Mouse (Mus musculus) forebrain, embryonic 12.5 days (tissue): ENCODE measurements around the gene Hipk3. TPM values are rescaled to one million over a fixed set of nuclear protein-coding genes. Genes with fewer than 3 reads are reported as not detected.

Source experiments
- ATAC-seq: fragments of 200-750 bp; cut with Nextera tagmentation; 2 replicates; pipeline ENCODE4 v1.8.0; 2017; ENCODE audit warnings: moderate TSS enrichment; ENCODE audit not compliant: low FRiP score
- H3K27ac ChIP-seq: fragments of 300-500 bp; sonication (generic); 2 replicates; pipeline ENCODE4 v1.5.1; 2016; ENCODE audit warnings: mild to moderate bottlenecking
- H3K27me3 ChIP-seq: fragments of 300-500 bp; sonication (generic); 2 replicates; pipeline ENCODE4 v1.6.1; 2016; ENCODE audit warnings: mild to moderate bottlenecking
- H3K36me3 ChIP-seq: fragments of 300-500 bp; sonication (generic); replicated peaks from 2 replicates; pipeline ENCODE4 v1.6.1; 2016; ENCODE audit warnings: mild to moderate bottlenecking
- H3K4me1 ChIP-seq: fragments of 300-500 bp; sonication (generic); 2 replicates; pipeline ENCODE4 v1.6.1; 2016
- H3K4me2 ChIP-seq: fragments of 300-500 bp; sonication (generic); 2 replicates; pipeline ENCODE4 v1.6.1; 2016; ENCODE audit warnings: mild to moderate bottlenecking, moderate library complexity
- H3K4me3 ChIP-seq: fragments of 300-500 bp; sonication (generic); replicated peaks from 2 replicates; pipeline ENCODE4 v1.5.1; 2016; ENCODE audit warnings: mild to moderate bottlenecking
- H3K9ac ChIP-seq: fragments of 300-500 bp; sonication (generic); 2 replicates; pipeline ENCODE4 v1.6.1; 2016; ENCODE audit warnings: mild to moderate bottlenecking
- H3K9me3 ChIP-seq: fragments of 300-500 bp; sonication (generic); 2 replicates; pipeline ENCODE4 v1.6.1; 2016
- WGBS: fragments of 180-500 bp; shearing (Covaris S2); methylation state at CpG from one replicate; pipeline ENCODE4 v1.1.7; 2016; 5-methylcytosine and 5-hydroxymethylcytosine counted together
- polyA plus RNA-seq: library from polyadenylated mRNA; unstranded; fragments of >200 nt; fragmentation: Nextera tagmentation; extraction: Ambion mirVana; gene quantifications from 2 replicates; pipeline ENCODE4 v1.2.1, GENCODE M21; 2016

Gene Hipk3
- polyA plus RNA-seq, 1 experiment from 2014 or later = 9.1 TPM

- Histone ChIP-seq H3K36me3 (peaks cover 39% of the 10 kb centered on the region), H3K27me3 (no peaks in the 10 kb centered on the region), H3K9ac (no peak overlapping the region), H3K27ac (no peak overlapping the region), H3K4me1 (no peaks in the 10 kb centered on the region), H3K9me3 (no peaks in the 10 kb centered on the region), H3K4me2 (no peak overlapping the region), H3K4me3 (no peak overlapping the region)
- WGBS = 94% methylated on average over 6 of the region's 6 CpGs
- ATAC-seq = no peak
These were observed 63.2 kb downstream of the Hipk3 start for GRCm38 (mm10) chr2:104431067-104431466.

DNA sequence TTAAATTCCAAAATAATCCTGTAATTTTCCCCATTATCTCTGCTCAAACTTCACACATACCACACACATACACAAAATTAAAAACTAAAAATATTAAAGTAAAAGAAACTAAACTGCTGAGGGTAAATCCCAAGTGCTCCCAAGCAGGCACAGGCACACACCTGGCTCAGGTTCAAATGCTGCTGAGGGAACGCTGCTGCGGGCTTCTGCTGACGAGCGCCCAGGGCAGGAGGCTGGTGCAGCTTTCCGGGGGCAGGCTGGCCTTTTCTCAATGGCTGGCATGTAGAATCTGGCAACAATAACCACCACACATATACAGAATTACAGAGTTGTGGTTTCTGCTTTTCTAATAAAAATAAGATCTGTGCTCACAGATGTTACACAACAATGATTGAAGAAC is 63.7 kb downstream of the Hipk3 start:
- no peaks in the 10 kb centered on the region for H3K27me3 ChIP-seq
- no peak overlapping the region for H3K9ac ChIP-seq
- H3K9me3 ChIP-seq = no peaks in the 10 kb centered on the region
- H3K27ac ChIP-seq = no peak overlapping the region
- no peaks in the 10 kb centered on the region for H3K4me1 ChIP-seq
- H3K4me3 ChIP-seq = no peak overlapping the region
- WGBS = 94% methylated on average over 5 of the region's 5 CpGs
- H3K36me3 ChIP-seq = peaks cover 39% of the 10 kb centered on the region
- H3K4me2 ChIP-seq = no peak overlapping the region
- no peak for ATAC-seq

GRCm38 (mm10) chr2:104426112-104426511 is 68.1 kb downstream of the Hipk3 start:
- no peak for ATAC-seq
- Histone ChIP-seq H3K4me1 (no peaks in the 10 kb centered on the region), H3K4me2 (no peak overlapping the region), H3K27ac (no peak overlapping the region), H3K9me3 (no peaks in the 10 kb centered on the region), H3K9ac (no peak overlapping the region), H3K27me3 (no peaks in the 10 kb centered on the region), H3K4me3 (no peak overlapping the region), H3K36me3 (peaks cover 17% of the 10 kb centered on the region)
- WGBS = 84% methylated on average over 3 of the region's 3 CpGs

- ATAC-seq = peak; percentile 27; the same call in 1 of the 2 replicates
- no peak overlapping the region for H3K4me3 ChIP-seq
- no peak overlapping the region for H3K4me2 ChIP-seq
- no peak overlapping the region for H3K9ac ChIP-seq
- H3K36me3 ChIP-seq = no peaks in the 10 kb centered on the region
- no peaks in the 10 kb centered on the region for H3K4me1 ChIP-seq
- no peaks in the 10 kb centered on the region for H3K9me3 ChIP-seq
- no peaks in the 10 kb centered on the region for H3K27me3 ChIP-seq
- 4% methylated on average over 1 of the region's 1 CpGs for WGBS
- no peak overlapping the region for H3K27ac ChIP-seq
These were observed 72.0 kb downstream of the Hipk3 start for GRCm38 (mm10) chr2:104422230-104422629.

DNA sequence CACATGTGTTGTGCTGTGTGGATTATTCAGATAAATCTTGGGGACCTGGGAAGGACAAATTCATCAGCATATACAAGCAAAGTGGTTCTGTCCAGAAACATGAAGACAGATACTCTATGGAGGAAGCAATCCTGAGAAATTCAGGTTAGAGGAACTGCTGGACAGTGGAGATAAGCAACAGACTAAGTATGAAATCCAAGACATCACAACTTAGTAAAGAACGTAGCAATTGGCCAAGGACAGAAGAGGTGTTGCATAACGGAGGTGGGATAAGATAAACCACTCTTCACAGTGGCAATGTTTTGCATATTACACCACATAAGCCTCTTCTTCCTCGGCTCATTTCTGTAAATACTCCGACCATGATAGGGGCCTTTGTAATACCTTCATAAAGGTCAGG is 73.4 kb downstream of the Hipk3 start:
- no peak overlapping the region for H3K9ac ChIP-seq
- H3K27me3 ChIP-seq = no peaks in the 10 kb centered on the region
- no peaks in the 10 kb centered on the region for H3K36me3 ChIP-seq
- no peaks in the 10 kb centered on the region for H3K4me1 ChIP-seq
- WGBS = 86% methylated on average over 4 of the region's 4 CpGs
- no peak overlapping the region for H3K4me3 ChIP-seq
- no peak overlapping the region for H3K4me2 ChIP-seq
- no peak overlapping the region for H3K27ac ChIP-seq
- ATAC-seq = no peak
- H3K9me3 ChIP-seq = no peaks in the 10 kb centered on the region

DNA sequence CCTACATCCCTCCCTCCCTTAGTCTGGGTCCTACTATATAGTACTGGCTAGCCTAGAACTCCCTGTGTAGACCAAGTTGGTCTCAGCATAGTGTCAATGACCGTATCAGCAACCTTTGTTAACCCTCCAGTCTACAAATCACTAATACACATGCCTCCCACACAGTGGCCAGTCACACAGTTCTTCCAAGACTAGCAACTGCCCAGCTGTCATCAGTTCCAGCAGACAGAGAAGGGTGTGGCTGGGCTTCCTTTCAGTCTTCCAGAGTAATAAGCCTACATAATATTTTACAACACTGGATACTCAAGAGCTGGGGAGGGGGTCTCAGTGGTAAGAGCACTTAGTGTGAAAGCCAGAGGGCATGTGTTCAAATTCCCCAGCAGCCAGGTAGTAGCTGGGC is 74.2 kb downstream of the Hipk3 start:
- no peak overlapping the region for H3K4me3 ChIP-seq
- no peak overlapping the region for H3K4me2 ChIP-seq
- H3K4me1 ChIP-seq = no peaks in the 10 kb centered on the region
- H3K36me3 ChIP-seq = no peaks in the 10 kb centered on the region
- no peaks in the 10 kb centered on the region for H3K27me3 ChIP-seq
- no peak overlapping the region for H3K27ac ChIP-seq
- no peak for ATAC-seq
- WGBS = 95% methylated on average over 1 of the region's 1 CpGs
- H3K9me3 ChIP-seq = no peaks in the 10 kb centered on the region
- no peak overlapping the region for H3K9ac ChIP-seq

GRCm38 (mm10) chr2:104419411-104419810 is 74.8 kb downstream of the Hipk3 start:
- Histone ChIP-seq H3K27ac (no peak overlapping the region), H3K4me3 (no peak overlapping the region), H3K4me2 (no peak overlapping the region), H3K9me3 (no peaks in the 10 kb centered on the region), H3K36me3 (no peaks in the 10 kb centered on the region), H3K4me1 (no peaks in the 10 kb centered on the region), H3K27me3 (no peaks in the 10 kb centered on the region), H3K9ac (no peak overlapping the region)
- 76% methylated on average over 2 of the region's 2 CpGs for whole genome bisulfite sequencing
- no peak for ATAC-seq

DNA sequence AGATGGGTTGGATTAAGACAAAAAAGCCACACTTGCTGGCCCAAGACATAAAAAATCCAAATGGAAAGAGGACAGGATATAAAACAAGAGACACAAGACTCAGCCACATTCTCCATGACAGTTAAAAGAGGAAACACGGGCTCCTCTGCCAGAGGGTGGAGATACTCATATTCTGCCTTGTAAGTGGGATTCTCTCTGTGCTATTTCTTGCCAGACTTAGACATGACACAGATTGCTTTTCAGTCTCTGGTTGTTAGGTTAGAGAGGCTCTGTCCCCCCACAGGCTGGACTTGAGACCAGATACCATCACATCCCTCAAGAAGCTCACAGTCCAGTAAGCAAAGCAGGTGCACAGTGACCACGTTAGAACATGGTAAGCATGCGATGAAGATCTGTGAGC is 81.2 kb downstream of the Hipk3 start:
- Histone ChIP-seq H3K4me1 (peaks cover 14% of the 10 kb centered on the region; the same call in 1 of the 2 replicates), H3K4me2 (no peak overlapping the region), H3K27me3 (peaks cover 38% of the 10 kb centered on the region), H3K9me3 (no peaks in the 10 kb centered on the region), H3K9ac (no peak overlapping the region), H3K27ac (no peak overlapping the region), H3K36me3 (no peaks in the 10 kb centered on the region), H3K4me3 (no peak overlapping the region)
- 88% methylated on average over 3 of the region's 3 CpGs for WGBS
- ATAC-seq = no peak

GRCm38 (mm10) chr2:104412496-104412895 is 81.8 kb downstream of the Hipk3 start:
- peaks cover 14% of the 10 kb centered on the region; the same call in 1 of the 2 replicates for H3K4me1 ChIP-seq
- H3K27me3 ChIP-seq = peaks cover 43% of the 10 kb centered on the region
- H3K9me3 ChIP-seq = no peaks in the 10 kb centered on the region
- no peak overlapping the region for H3K4me3 ChIP-seq
- WGBS = 50% methylated on average over 4 of the region's 4 CpGs
- H3K9ac ChIP-seq = no peak overlapping the region
- H3K36me3 ChIP-seq = no peaks in the 10 kb centered on the region
- ATAC-seq = no peak
- no peak overlapping the region for H3K4me2 ChIP-seq
- no peak overlapping the region for H3K27ac ChIP-seq

DNA sequence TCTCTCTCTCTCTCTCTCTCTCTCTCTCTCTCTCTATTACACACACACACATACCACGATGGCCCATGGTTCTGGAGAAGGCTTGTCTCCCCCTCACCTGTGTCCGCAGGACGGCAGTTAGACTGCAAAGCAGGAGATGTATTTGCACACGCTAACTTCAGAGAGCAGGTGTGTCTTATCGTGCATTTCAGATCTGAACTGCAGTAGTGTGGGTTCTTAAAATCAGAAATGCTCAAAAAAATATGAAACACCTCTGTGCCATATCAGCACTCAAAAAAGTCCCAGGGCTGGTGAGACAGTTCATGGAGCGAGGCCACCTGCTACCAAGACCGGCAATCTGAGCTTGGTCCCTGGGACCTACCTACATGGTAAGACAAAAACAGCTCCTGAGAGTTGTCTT is 82.4 kb downstream of the Hipk3 start:
- Histone ChIP-seq H3K4me3 (no peak overlapping the region), H3K4me2 (no peak overlapping the region), H3K9me3 (no peaks in the 10 kb centered on the region), H3K36me3 (no peaks in the 10 kb centered on the region), H3K4me1 (peaks cover 14% of the 10 kb centered on the region; the same call in 1 of the 2 replicates), H3K27ac (no peak overlapping the region), H3K9ac (no peak overlapping the region), H3K27me3 (peaks cover 50% of the 10 kb centered on the region)
- WGBS = 91% methylated on average over 7 of the region's 7 CpGs
- no peak for ATAC-seq

GRCm38 (mm10) chr2:104410963-104411545 is 83.2 kb downstream of the Hipk3 start, which contains the start of gene D430041D05Rik:
Gene D430041D05Rik, minus strand, starts transcription at chr2:104411013.
- no peak for ATAC-seq
- H3K4me3 ChIP-seq = peak within 1 kb of the TSS; percentile 76
- peaks cover 54% of the 10 kb centered on the region for H3K27me3 ChIP-seq
- H3K36me3 ChIP-seq = no peaks in the 10 kb centered on the region
- peak within 1 kb of the TSS; percentile 92 for H3K4me2 ChIP-seq
- WGBS = 67% methylated on average over 4 of the region's 4 CpGs
- peak within 1 kb of the TSS; percentile 85 for H3K9ac ChIP-seq
- peak within 1 kb of the TSS; percentile 81 for H3K27ac ChIP-seq
- peaks cover 14% of the 10 kb centered on the region; the same call in 1 of the 2 replicates for H3K4me1 ChIP-seq
- no peaks in the 10 kb centered on the region for H3K9me3 ChIP-seq

GRCm38 (mm10) chr2:104409851-104410821 is 84.1 kb downstream of the Hipk3 start:
- peak; percentile 94 for ATAC-seq
- under 1% methylated on average over 111 of the region's 111 CpGs for WGBS
- H3K9ac ChIP-seq = peak overlapping the region; percentile 85
- H3K9me3 ChIP-seq = no peaks in the 10 kb centered on the region
- H3K4me1 ChIP-seq = peaks cover 14% of the 10 kb centered on the region; the same call in 1 of the 2 replicates
- H3K4me3 ChIP-seq = peak overlapping the region; percentile 76
- peak overlapping the region; percentile 81 for H3K27ac ChIP-seq
- H3K4me2 ChIP-seq = peak overlapping the region; percentile 92
- H3K36me3 ChIP-seq = no peaks in the 10 kb centered on the region
- peaks cover 54% of the 10 kb centered on the region for H3K27me3 ChIP-seq
